Mouse (Mus musculus): ENCODE data around the gene Orm3. TPM values are rescaled to one million over a fixed set of nuclear protein-coding genes. Genes with fewer than 3 reads are reported as not detected.
A peak's percentile ranks its signal among the peaks of the same experiment; 100 is the strongest.
"Not testable (repeated sequence)": the region's sequence is repeated elsewhere in the genome, so short reads cannot be mapped to it uniquely, and the experiment has no call there.

The Orm3 gene
- total RNA-seq (2021): not detected
- long read RNA-seq, experiment 1: 0 reads
- long read RNA-seq, experiment 2: 0 reads

DNA sequence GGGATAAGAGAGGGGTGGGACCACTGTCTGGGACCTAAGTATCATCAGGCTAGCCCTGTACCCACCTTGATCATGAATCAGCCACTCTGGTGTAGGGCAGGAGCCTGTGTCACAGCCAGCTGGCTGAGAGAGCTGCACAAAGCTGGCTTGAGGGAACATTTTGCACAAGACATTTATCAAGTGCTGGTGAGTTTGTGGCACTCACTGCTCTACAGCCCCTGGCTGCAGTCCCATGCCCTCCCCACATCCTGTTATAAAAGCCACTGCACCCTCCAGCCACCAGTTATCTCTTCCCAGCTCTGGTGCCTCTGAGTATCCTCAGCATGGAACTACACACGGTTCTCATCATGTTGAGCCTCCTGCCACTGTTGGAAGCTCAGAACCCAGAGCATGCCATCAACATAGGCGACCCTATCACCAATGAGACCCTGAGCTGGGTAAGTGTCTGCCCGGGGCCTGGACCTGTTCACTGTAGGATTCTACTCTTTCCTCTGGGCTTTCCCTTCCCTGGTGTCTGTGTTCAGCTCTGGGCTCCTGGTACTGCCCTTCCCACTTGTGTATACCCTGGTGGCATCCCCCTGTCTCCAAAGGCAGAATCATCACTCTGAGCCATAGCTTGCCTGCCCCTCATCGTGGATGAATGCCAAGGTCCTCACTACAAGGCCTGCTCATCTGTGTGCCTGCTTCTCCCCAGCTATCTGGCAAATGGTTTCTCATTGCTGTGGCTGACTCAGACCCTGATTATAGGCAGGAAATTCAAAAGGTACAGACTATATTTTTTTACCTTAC lies at the start of gene Orm3:
TSS of gene Orm3 (plus strand) at position 286 of the 789 bp plus-strand sequence.
- Histone ChIP-seq H3K27ac (no peak within 1 kb of the TSS), H3K4me3 (no peak within 1 kb of the TSS)
- intact Hi-C loops (cut with DNase I): no loop called here
- no peak for TF ChIP-seq CTCF (IDR thresholded peaks at IDR 0.05)
- no peak for DNase-seq

- intact Hi-C loops (cut with DNase I): loop anchor here (1.0 kb wide), 1 partner anchor 92 kb away; no protein-coding TSS in a partner anchor
- H3K27ac ChIP-seq: no peak overlapping the region
- TF ChIP-seq CTCF (IDR thresholded peaks at IDR 0.05): peak; percentile 79
- peak; percentile 92 for DNase-seq
- no peak overlapping the region for H3K4me3 ChIP-seq
Measured at GRCm38 (mm10) chr4:63307175-63308062, 48.5 kb upstream of the Orm3 start.

GRCm38 (mm10) chr4:63308316-63308715 lies 47.6 kb upstream of the Orm3 start:
- Histone ChIP-seq H3K27ac (peak overlapping the region; percentile 61), H3K4me3 (no peak overlapping the region)
- intact Hi-C loops (cut with DNase I): no loop called here
- TF ChIP-seq CTCF (IDR thresholded peaks at IDR 0.05): 0 out of 2 replicates have a peak, but pooled peaks have one; percentile 2
- peak; percentile 89 for DNase-seq

GRCm38 (mm10) chr4:63310247-63310855 lies 45.6 kb upstream of the Orm3 start:
- peak; percentile 76 for DNase-seq
- Histone ChIP-seq H3K4me3 (peak overlapping the region; percentile 15), H3K27ac (peak overlapping the region; percentile 78)
- intact Hi-C loops (cut with DNase I): no loop called here
- no peak for TF ChIP-seq CTCF (IDR thresholded peaks at IDR 0.05)

DNA sequence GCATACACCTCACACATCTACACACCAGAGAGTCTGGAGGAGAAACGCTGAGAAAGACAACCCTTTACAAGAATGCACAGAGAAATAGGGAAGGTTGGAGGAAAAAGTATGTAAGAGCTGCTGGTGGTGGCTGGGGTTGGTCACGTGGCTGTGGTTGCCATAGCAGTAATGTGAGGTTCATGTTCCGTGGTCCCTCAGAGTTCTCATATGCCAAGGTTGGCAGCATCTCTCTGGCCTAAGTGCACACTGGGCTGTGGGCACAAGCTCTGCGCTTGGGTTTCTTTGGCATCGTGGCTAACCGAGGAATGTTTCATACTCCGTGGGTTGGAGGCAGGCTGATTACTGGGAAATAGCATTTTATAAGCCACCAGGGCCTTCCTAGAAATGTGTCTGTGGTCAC lies 44.5 kb upstream of the Orm3 start:
- intact Hi-C loops (cut with DNase I): no loop called here

DNA sequence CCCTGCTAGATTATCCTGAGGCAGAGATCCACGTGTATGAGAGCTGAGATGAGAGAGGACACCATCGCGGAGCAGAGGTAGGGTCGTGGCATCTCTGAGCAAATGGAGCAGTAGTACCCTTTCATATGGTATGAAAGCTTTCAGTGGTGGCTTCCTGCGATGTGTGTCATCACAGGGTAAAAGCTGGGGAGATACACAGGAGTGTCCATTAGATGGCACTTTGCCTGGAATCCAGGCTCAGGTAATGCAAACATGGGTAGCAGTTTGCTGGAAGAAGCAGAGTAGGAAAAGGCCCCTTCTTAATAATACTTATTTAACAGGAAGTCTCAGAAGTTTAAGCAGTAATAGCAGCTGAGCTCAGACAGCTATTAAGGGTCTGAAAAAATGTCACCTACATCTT lies 41.9 kb upstream of the Orm3 start:
- H3K4me3 ChIP-seq: no peak overlapping the region
- intact Hi-C loops (cut with DNase I): no loop called here
- DNase-seq: no peak
- TF ChIP-seq CTCF (IDR thresholded peaks at IDR 0.05): no peak
- H3K27ac ChIP-seq: no peak overlapping the region

More for the DNA sequence above, 44.5 kb upstream of the Orm3 start:
- no peak for TF ChIP-seq CTCF (IDR thresholded peaks at IDR 0.05)
- no peak for DNase-seq
- no peak overlapping the region for H3K4me3 ChIP-seq
- peak overlapping the region; percentile 78 for H3K27ac ChIP-seq

DNA sequence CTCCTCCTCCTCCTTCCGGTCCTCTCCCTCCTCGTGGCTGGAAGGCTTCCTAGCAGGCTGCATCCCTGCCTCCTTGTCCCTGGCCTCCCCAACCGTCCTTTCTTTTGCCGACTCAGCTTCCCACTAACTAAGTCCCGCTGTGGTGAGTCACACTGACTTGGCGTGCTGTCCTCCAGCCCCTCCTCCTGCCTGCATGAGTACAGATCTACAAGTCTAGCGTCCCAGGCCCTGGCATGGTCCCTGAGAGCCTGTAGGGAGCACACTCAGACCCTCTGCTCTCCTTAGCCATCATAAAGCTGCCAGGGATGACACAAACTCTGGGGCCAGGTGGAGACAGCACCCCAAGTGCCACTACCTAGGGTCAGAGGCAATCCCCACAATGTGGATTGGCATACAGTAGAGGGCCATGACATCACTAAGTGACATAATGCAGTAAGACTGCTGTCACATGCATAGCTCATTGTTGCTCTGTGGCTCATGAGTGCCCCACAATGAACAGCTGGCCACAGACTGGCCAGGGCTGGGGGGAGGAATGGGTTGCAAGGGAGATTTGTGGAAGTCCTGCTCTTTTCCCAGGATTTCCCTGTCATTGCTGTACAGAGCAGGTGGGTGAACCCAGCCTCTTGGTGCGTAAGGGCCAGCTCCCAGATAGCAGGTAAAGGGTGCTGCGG lies 39.8 kb upstream of the Orm3 start:
- no peak for TF ChIP-seq CTCF (IDR thresholded peaks at IDR 0.05)
- Histone ChIP-seq H3K4me3 (no peak overlapping the region), H3K27ac (no peak overlapping the region)
- peak; percentile 68 for DNase-seq
- intact Hi-C loops (cut with DNase I): no loop called here

- TF ChIP-seq CTCF (IDR thresholded peaks at IDR 0.05): peak; percentile 83
- DNase-seq: peak; percentile 74
- not testable (repeated sequence) for H3K27ac ChIP-seq, H3K4me3 ChIP-seq
- intact Hi-C loops (cut with DNase I): loop anchor here (1.0 kb wide), 2 partner anchors 106 to 160 kb away; no protein-coding TSS in a partner anchor
Measured at GRCm38 (mm10) chr4:63319566-63319965, 36.4 kb upstream of the Orm3 start.

DNA sequence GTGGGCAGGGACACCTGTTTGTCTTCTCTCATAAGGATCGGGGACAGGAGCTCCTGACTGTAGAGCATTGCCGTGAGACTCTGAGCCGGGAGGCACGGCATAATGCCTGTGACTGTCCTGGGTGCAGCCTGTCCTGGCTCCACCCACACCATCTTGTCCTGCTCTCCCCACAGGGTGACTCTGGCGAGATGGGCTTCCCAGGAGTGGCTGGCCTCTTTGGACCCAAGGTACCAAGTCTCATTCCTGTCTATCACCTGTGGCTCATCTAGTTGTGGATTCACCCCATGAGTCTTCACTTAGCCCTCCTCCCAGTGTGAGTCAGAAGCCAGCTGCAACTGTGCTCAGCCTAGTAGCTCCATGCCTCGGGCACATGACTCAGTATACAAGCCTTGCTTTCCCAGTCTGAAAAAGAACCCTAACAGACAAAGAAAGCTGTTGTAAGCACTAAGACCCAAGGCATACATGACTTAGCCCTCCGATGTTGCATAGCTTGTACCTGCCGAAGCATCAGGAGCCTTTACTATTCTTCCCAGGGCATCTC lies 32.6 kb upstream of the Orm3 start:
- no peak for TF ChIP-seq CTCF (IDR thresholded peaks at IDR 0.05)
- DNase-seq: no peak
- intact Hi-C loops (cut with DNase I): no loop called here
- Histone ChIP-seq H3K27ac (no peak overlapping the region), H3K4me3 (no peak overlapping the region)

GRCm38 (mm10) chr4:63333403-63333802 lies 22.6 kb upstream of the Orm3 start:
- H3K4me3 ChIP-seq: no peak overlapping the region
- DNase-seq: peak; percentile 12
- intact Hi-C loops (cut with DNase I): no loop called here
- no peak overlapping the region for H3K27ac ChIP-seq
- no peak for TF ChIP-seq CTCF (IDR thresholded peaks at IDR 0.05)

DNA sequence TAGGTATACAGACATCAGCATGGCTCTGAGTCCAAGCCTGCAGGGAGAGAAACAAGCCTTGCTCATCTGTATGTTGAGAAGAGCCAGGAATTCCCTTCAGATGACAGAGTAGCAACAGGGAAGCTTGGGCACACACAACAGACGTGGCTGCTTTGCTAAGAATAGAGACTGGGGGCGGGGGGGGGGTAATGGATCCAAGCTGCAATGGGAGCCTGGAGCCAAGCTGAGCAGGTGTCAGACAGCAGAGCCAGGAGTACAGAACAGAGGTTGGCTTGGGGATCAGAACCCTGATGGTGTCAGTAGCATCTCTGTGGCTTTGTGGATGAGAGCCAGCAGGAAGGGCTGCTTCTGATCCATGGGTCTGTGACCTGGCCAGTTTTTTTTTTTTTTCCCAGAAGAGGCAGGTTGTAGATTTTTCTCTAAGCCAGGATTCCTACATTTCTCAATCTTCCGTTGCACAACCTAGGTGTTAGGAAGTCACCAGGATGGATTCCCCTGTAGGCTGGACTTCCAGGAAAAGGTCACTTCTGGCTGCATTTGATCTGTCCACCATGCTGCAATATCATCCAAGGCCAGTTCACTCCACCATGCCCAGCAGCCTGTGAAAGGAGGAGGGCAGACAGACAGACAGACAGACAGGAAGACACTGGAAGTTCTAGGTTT lies 17.4 kb upstream of the Orm3 start:
- Histone ChIP-seq H3K4me3 (no peak overlapping the region), H3K27ac (no peak overlapping the region)
- intact Hi-C loops (cut with DNase I): no loop called here
- no peak for TF ChIP-seq CTCF (IDR thresholded peaks at IDR 0.05)
- DNase-seq: peak; percentile 70
